Mouse (Mus musculus) G1E (cell line): ENCODE results near the gene Tmem104.

ENCODE experiments used
- CTCF ChIP-seq: IDR thresholded peaks from 2 replicates; pipeline ENCODE4 v1.5.1; 2012; ENCODE audit warnings: low read depth, low read length, inconsistent platforms, mixed read lengths
- POLR2AphosphoS5 ChIP-seq: IDR thresholded peaks from 2 replicates; pipeline ENCODE4 v1.6.1; 2012; ENCODE audit warnings: low read depth, low read length, inconsistent platforms; ENCODE audit not compliant: insufficient replicate concordance
- TAL1 ChIP-seq: conservative IDR thresholded peaks from 2 replicates; pipeline ENCODE4 v1.6.1; 2012; ENCODE audit warnings: low read depth, low read length, inconsistent platforms, mixed read lengths

DNA sequence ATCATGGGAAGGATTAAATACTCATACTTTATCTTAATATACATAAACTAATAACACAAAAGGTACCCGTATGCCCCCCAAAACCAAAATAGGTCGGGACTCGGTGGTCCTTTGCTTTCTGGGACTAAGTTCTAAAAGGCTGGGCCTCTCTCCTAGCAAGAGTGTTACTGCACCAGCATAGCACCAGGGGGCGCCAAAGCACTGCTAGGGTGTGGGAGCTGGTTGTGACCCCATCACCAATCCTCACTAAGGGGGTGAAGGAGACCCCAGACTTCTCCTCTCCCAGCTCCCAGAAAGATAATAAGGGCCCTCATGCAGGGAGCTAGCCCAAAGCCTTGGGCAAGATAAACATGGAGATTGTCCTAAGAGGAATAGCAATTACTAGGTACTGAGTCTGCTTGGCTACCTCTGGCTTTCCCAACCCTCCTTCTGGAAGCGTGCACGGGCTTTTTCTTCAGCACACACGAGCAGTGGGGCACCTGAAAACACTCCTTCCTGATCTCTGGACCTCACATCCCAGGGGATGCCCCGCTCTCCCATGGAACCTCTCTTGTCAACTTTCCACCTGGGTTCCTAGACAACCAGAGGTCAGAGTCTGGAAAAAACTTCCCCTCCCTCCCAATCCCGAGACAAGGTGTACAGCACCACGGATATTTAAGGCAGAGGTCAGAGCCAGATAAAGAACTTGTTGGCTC lies 26.3 kb upstream of the Tmem104 start:
- TF ChIP-seq CTCF (peak; percentile 85), TAL1 (no peak), POLR2AphosphoS5 (no peak)
